Mouse (Mus musculus) urinary bladder, postnatal 14 days (tissue): ENCODE data around the gene Pccb.

Experiments
- DNase-seq: peaks from one replicate; pipeline ENCODE4 v3.0.0; 2021; ENCODE audit warnings: low spot score

Gene Pccb

GRCm38 (mm10) chr9:101045710-101046338 is 11.1 kb upstream of the Pccb start:
- DNase-seq = no peak

- DNase-seq = no peak
Measured at GRCm38 (mm10) chr9:101042249-101042648, 7.6 kb upstream of the Pccb start.

GRCm38 (mm10) chr9:101041508-101041907 is 6.8 kb upstream of the Pccb start:
- no peak for DNase-seq

- no peak for DNase-seq
Measured at GRCm38 (mm10) chr9:101038634-101039033, 3.9 kb upstream of the Pccb start.

- DNase-seq = peak; percentile 19
Measured at GRCm38 (mm10) chr9:101037396-101037795, 2.7 kb upstream of the Pccb start.

- no peak for DNase-seq
Measured at GRCm38 (mm10) chr9:101036876-101037275, 2.2 kb upstream of the Pccb start.

GRCm38 (mm10) chr9:101035836-101036596 is 1.3 kb upstream of the Pccb start:
- DNase-seq = no peak

GRCm38 (mm10) chr9:101033761-101034447 is 794 bp downstream of the Pccb start:
- no peak for DNase-seq

GRCm38 (mm10) chr9:101018768-101019167 is 15.9 kb downstream of the Pccb start:
- no peak for DNase-seq

- DNase-seq = no peak
Measured at GRCm38 (mm10) chr9:101017734-101018516, 16.8 kb downstream of the Pccb start.

GRCm38 (mm10) chr9:101015324-101015723 is 19.4 kb downstream of the Pccb start:
- no peak for DNase-seq

- DNase-seq = no peak
Measured at GRCm38 (mm10) chr9:101012433-101012832, 22.3 kb downstream of the Pccb start.

- DNase-seq = peak; percentile 36
Measured at GRCm38 (mm10) chr9:101005866-101006265, 28.8 kb downstream of the Pccb start.

GRCm38 (mm10) chr9:101003302-101003701 is 31.4 kb downstream of the Pccb start:
- DNase-seq = no peak

GRCm38 (mm10) chr9:101002841-101003240 is 31.9 kb downstream of the Pccb start:
- DNase-seq = no peak

- DNase-seq = peak; percentile 10
Measured at GRCm38 (mm10) chr9:101002053-101002452, 32.6 kb downstream of the Pccb start.

- DNase-seq = no peak
Measured at GRCm38 (mm10) chr9:100997138-100997537, 37.6 kb downstream of the Pccb start.

GRCm38 (mm10) chr9:100993937-100994336 is 40.8 kb downstream of the Pccb start:
- DNase-seq = no peak

- DNase-seq = no peak
Measured at GRCm38 (mm10) chr9:100992191-100992590, 42.5 kb downstream of the Pccb start.

GRCm38 (mm10) chr9:100991321-100991720 is 43.4 kb downstream of the Pccb start:
- DNase-seq = no peak

- DNase-seq = no peak
Measured at GRCm38 (mm10) chr9:100990609-100991008, 44.1 kb downstream of the Pccb start.

- DNase-seq = no peak
Measured at GRCm38 (mm10) chr9:100987850-100988249, 46.8 kb downstream of the Pccb start.
